Mouse (Mus musculus) lung, adult 2 months (tissue): ENCODE measurements at regions not wholly inside any gene's neighbourhood (a gene's known extent, or its start where the extent isn't known, plus 50 kb on each side); places are given as distances from the start of the nearest gene placed in this dataset.

ENCODE experiments used
- DNase-seq: peaks from one replicate; pipeline ENCODE4 v3.0.0; 2022
- H3K4me1 ChIP-seq: fragments of 200-500 bp; 2 replicates; pipeline ENCODE4 v1.6.1; 2011; ENCODE audit warnings: low read length; ENCODE audit not compliant: control insufficient read depth, insufficient read depth
- H3K4me3 ChIP-seq: fragments of 200-500 bp; replicated peaks from 2 replicates; pipeline ENCODE3; 2011; ENCODE audit warnings: low read depth, mild to moderate bottlenecking, control low read depth, low read length; ENCODE audit errors: extremely low read depth
- CTCF ChIP-seq: fragments of 200-500 bp; IDR thresholded peaks from 2 replicates; pipeline ENCODE4 v1.5.1; 2011; ENCODE audit warnings: mild to moderate bottlenecking, low read length, control low read depth; ENCODE audit not compliant: insufficient read depth
- POLR2A ChIP-seq: fragments of 200-500 bp; IDR thresholded peaks from 2 replicates; pipeline ENCODE4 v1.6.1; 2011; ENCODE audit warnings: low read depth, mild to moderate bottlenecking, control low read depth, low read length, borderline replicate concordance; ENCODE audit errors: extremely low read depth
- WGBS: fragments of 180-500 bp; shearing (Covaris S2); methylation state at CpG from one replicate; pipeline ENCODE4 v1.1.7; 2018; 5-methylcytosine and 5-hydroxymethylcytosine counted together

DNA sequence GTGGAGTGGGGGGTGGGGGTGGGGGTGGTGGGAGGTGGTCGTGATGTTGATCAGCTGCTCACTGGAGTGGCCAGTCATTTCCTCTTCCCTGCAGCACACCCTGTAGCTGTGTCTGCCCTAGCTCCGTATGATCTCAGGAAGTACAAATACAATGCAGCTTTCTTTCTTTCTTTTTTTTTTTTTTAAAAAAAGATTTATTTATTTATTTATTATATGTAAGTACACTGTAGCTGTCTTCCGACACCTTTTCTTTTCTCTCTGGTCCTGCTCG, 87.2 kb upstream of the Tex13c2 start:
- Histone ChIP-seq H3K4me1 (no peaks in the 10 kb centered on the region), H3K4me3 (no peak overlapping the region)
- DNase-seq = no peak
- TF ChIP-seq CTCF (no peak), POLR2A (no peak)
- WGBS = 59% methylated on average over 4 of the region's 4 CpGs

DNA sequence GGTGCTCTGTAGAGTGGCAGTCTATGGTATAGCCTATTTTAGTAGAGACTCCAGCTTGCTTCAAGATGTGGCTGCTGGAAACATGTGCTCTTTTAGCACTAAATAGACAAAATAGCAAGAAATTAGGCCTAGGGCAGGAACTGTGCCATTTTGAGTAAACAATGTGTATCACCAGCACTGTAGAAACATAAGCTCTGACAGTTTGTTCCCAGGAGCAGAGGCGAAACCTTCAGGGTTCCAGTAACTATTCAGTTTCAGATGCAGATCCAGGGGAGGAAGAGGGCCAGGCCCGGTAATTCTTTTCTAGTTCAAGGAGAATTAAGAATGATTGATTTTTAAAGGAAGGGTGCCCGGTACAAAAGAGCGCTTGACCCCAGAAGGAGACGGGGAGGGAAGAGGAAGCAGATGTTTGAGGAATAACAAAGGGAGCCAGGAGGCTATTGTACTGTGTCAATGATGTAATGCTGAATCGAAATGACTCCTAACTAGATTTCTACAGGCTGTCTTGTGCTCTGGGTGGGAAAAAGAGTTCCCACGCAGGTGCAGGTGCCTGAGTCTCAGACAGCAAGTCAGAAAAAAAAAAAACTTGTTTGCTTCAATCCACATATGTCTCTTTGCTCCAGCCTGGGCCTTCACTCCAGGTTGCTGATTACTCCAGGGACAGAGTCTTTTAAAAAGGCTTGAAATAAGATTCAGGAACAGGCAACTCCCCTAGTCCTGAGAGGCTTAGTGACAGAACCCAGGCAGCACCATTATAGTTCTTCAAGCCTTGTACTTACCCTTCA, 57.4 kb upstream of the Tex13c2 start:
- Histone ChIP-seq H3K4me3 (no peak overlapping the region), H3K4me1 (no peaks in the 10 kb centered on the region)
- no peak for DNase-seq
- TF ChIP-seq POLR2A (no peak), CTCF (no peak)
- WGBS = 32% methylated on average over 7 of the region's 7 CpGs
